Mouse (Mus musculus) stomach, postnatal 0 days (tissue): ENCODE measurements around the gene Plekha5. TPM values are rescaled to one million over a fixed set of nuclear protein-coding genes. Genes with fewer than 3 reads are reported as not detected.
"Not testable (repeated sequence)": the region's sequence is repeated elsewhere in the genome, so short reads cannot be mapped to it uniquely, and the experiment has no call there.

Source experiments
- ATAC-seq: fragments of 200-750 bp; cut with Nextera tagmentation; 2 replicates; pipeline ENCODE4 v1.8.0; 2017; ENCODE audit not compliant: low FRiP score, low TSS enrichment
- DNase-seq: peaks from one replicate; pipeline ENCODE4 v3.0.0-alpha.2; 2016; ENCODE audit warnings: low spot score
- H3K27ac ChIP-seq: fragments of 300-500 bp; sonication (generic); replicated peaks from 2 replicates; pipeline ENCODE4 v1.5.1; 2014; ENCODE audit warnings: mild to moderate bottlenecking, control low read depth
- H3K27me3 ChIP-seq: fragments of 300-500 bp; sonication (generic); 2 replicates; pipeline ENCODE4 v1.6.1; 2014; ENCODE audit warnings: low read length; ENCODE audit not compliant: control insufficient read depth, insufficient read depth
- H3K36me3 ChIP-seq: fragments of 300-500 bp; sonication (generic); 2 replicates; pipeline ENCODE4 v1.6.1; 2014; ENCODE audit warnings: low read length, mixed read lengths; ENCODE audit not compliant: control insufficient read depth, insufficient read depth
- H3K4me1 ChIP-seq: fragments of 300-500 bp; sonication (generic); replicated peaks from 2 replicates; pipeline ENCODE4 v1.6.1; 2014; ENCODE audit warnings: antibody characterized with exemption; ENCODE audit not compliant: control insufficient read depth, insufficient read depth
- H3K4me2 ChIP-seq: fragments of 300-500 bp; sonication (generic); replicated peaks from 2 replicates; pipeline ENCODE4 v1.6.1; 2014; ENCODE audit warnings: low read depth, mild to moderate bottlenecking, control low read depth, moderate library complexity
- H3K4me3 ChIP-seq: fragments of 300-500 bp; sonication (generic); 2 replicates; pipeline ENCODE4 v1.5.1; 2014; ENCODE audit warnings: low read depth, low read length, control low read depth
- H3K9ac ChIP-seq: fragments of 300-500 bp; sonication (generic); 2 replicates; pipeline ENCODE4 v1.6.1; 2014; ENCODE audit warnings: mild to moderate bottlenecking, low read length, control low read depth, mixed read lengths
- H3K9me3 ChIP-seq: fragments of 300-500 bp; sonication (generic); 2 replicates; pipeline ENCODE4 v1.6.1; 2016; ENCODE audit warnings: low read length; ENCODE audit not compliant: control insufficient read depth
- CTCF ChIP-seq: IDR thresholded peaks from 2 replicates; pipeline ENCODE4 v1.5.1; 2016; ENCODE audit warnings: antibody characterized with exemption, low read depth, mild to moderate bottlenecking, moderate library complexity
- EP300 ChIP-seq: optimal IDR thresholded peaks from 2 replicates; pipeline ENCODE3; 2016; ENCODE audit warnings: antibody characterized with exemption
- WGBS: fragments of 180-500 bp; shearing (Covaris S2); extraction: QIAGEN DNeasy Blood & Tissue Kit; methylation state at CpG from one replicate; pipeline ENCODE4 v1.1.7; 2014; 5-methylcytosine and 5-hydroxymethylcytosine counted together
- polyA plus RNA-seq: library from polyadenylated mRNA; unstranded; fragments of >200 nt; fragmentation: Nextera tagmentation; extraction: Ambion mirVana; gene quantifications from 2 replicates; pipeline ENCODE4 v1.2.1, GENCODE M21; 2015

The Plekha5 gene
- polyA plus RNA-seq, 1 experiment from 2014 or later = 23.1 TPM

GRCm38 (mm10) chr6:140528414-140528813 is 104.6 kb downstream of the Plekha5 start:
- Histone ChIP-seq H3K36me3 (peaks cover 14% of the 10 kb centered on the region; the same call in 1 of the 2 replicates), H3K9me3 (no peaks in the 10 kb centered on the region), H3K9ac (no peak overlapping the region), H3K27ac (no peak overlapping the region), H3K4me1 (no peaks in the 10 kb centered on the region), H3K27me3 (no peaks in the 10 kb centered on the region), H3K4me2 (no peak overlapping the region), H3K4me3 (no peak overlapping the region)
- TF ChIP-seq CTCF = no peak
- no peak for TF ChIP-seq EP300
- WGBS = 88% methylated on average over 6 of the region's 6 CpGs
- ATAC-seq (no peak), DNase-seq (no peak)

DNA sequence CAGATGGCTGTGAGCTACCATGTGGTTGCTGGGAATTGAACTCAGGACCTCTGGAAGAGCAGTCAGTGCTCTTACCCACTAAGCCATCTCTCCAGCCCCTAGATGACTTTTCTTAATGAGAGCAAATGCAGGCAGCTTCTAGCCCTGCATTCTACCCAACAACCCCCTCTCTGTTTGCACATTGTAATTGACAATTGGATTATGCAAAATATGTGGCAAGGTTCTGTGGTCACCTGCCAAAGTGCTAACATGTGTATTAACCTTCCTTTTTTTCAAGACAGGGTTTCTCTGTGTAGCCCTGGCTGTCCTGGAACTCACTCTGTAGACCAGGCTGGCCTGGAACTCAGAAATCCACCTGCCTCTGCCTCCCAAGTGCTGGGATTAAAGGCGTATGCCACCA is 109.0 kb downstream of the Plekha5 start:
- 95% methylated on average over 1 of the region's 1 CpGs for WGBS
- not testable (repeated sequence) for DNase-seq

GRCm38 (mm10) chr6:140533606-140534005 is 109.8 kb downstream of the Plekha5 start:
- H3K27me3 ChIP-seq = no peaks in the 10 kb centered on the region
- no peak overlapping the region for H3K27ac ChIP-seq
- no peak for DNase-seq
- TF ChIP-seq EP300 = no peak
- TF ChIP-seq CTCF = no peak
- no peak for ATAC-seq
- no peak overlapping the region for H3K4me3 ChIP-seq
- peaks cover 10% of the 10 kb centered on the region for H3K36me3 ChIP-seq
- no peaks in the 10 kb centered on the region for H3K4me1 ChIP-seq
- H3K9me3 ChIP-seq = no peaks in the 10 kb centered on the region
- 93% methylated on average over 5 of the region's 5 CpGs for WGBS
- H3K9ac ChIP-seq = no peak overlapping the region
- H3K4me2 ChIP-seq = no peak overlapping the region

More for the DNA sequence above, 109.0 kb downstream of the Plekha5 start:
- peaks cover 12% of the 10 kb centered on the region for H3K36me3 ChIP-seq
- ATAC-seq, H3K9ac ChIP-seq, H3K4me2 ChIP-seq, H3K27me3 ChIP-seq, H3K27ac ChIP-seq, H3K4me3 ChIP-seq, H3K9me3 ChIP-seq, H3K4me1 ChIP-seq: not testable (repeated sequence)

DNA sequence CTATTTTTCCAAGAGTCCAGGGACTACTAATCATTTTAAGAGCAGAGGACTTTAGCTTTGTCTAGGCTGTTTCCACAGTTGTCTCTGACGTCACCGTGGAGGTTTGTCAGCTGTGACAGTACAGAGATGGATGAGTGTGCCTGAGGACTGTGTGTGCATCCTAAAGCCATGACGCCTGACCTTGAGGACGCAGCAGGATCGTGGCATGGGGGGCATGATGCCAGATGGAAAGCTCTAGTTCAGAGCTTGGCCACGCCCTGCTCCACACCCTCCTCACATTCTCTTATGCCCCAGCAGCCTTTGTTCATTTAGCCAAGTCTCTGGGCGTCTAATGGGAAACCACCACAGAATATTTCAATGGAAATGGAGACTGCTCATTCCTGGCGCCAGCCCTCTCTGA is 111.7 kb downstream of the Plekha5 start:
- no peak for TF ChIP-seq EP300
- no peak for TF ChIP-seq CTCF
- H3K4me2 ChIP-seq = no peak overlapping the region
- no peaks in the 10 kb centered on the region for H3K27me3 ChIP-seq
- no peak overlapping the region for H3K4me3 ChIP-seq
- no peak overlapping the region for H3K9ac ChIP-seq
- H3K4me1 ChIP-seq = no peaks in the 10 kb centered on the region
- peaks cover 4% of the 10 kb centered on the region for H3K36me3 ChIP-seq
- H3K27ac ChIP-seq = no peak overlapping the region
- DNase-seq (no peak), ATAC-seq (peak; percentile 49)
- H3K9me3 ChIP-seq = no peaks in the 10 kb centered on the region
- WGBS = 58% methylated on average over 8 of the region's 8 CpGs

- Histone ChIP-seq H3K4me3 (no peak overlapping the region), H3K36me3 (peaks cover 6% of the 10 kb centered on the region; the same call in 1 of the 2 replicates), H3K4me2 (no peak overlapping the region), H3K27ac (no peak overlapping the region), H3K9ac (no peak overlapping the region), H3K4me1 (no peaks in the 10 kb centered on the region), H3K27me3 (no peaks in the 10 kb centered on the region), H3K9me3 (no peaks in the 10 kb centered on the region)
- no peak for ATAC-seq
- 91% methylated on average over 3 of the region's 3 CpGs for whole genome bisulfite sequencing
- DNase-seq = no peak
- TF ChIP-seq CTCF = no peak
- no peak for TF ChIP-seq EP300
These were observed 118.1 kb downstream of the Plekha5 start for GRCm38 (mm10) chr6:140541919-140542318.

DNA sequence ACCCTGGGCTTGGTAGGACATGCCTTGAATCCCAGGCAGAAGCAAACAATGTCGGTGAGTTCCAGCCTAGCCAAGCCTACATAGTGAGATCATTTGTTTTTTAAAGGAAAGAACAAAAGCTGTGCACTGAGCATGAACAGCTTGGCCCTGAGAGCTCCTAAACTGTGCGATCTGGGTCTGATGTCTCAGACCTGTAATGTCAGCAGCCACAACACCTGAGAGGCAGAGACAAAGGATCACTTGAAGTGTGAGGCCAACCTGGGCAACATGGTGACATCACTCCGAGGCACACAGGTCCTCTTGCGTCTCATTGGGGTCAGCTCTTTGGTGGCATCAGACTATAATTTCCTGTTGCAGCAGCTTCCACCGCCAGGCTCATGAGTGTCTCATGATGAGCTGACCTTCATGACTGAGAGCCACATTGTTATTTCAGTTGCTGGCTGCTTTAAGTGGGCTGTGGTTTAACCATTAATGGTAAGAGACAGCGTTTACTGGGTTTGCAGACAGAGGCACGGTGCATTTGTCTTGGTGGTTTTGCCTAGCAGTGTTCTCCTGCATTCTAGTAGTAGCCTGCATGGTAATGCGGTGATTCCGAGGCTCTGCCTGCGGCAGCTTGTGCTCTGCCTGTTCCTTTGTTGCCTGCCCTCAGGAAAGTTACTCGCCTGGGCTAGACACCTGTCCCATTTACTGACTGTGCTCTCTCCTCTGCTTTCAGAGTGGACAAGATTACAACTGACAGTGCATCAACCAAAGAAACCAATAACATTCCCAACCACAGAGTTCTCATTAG is 119.3 kb downstream of the Plekha5 start:
- TF ChIP-seq EP300 (no peak), CTCF (no peak)
- ATAC-seq = no peak

More for the DNA sequence above, 119.3 kb downstream of the Plekha5 start:
- Histone ChIP-seq H3K4me3 (no peak overlapping the region), H3K4me2 (no peak overlapping the region), H3K36me3 (peaks cover 6% of the 10 kb centered on the region; the same call in 1 of the 2 replicates), H3K4me1 (no peaks in the 10 kb centered on the region), H3K27ac (no peak overlapping the region), H3K27me3 (no peaks in the 10 kb centered on the region), H3K9ac (no peak overlapping the region), H3K9me3 (no peaks in the 10 kb centered on the region)
- 79% methylated on average over 11 of the region's 11 CpGs for WGBS
- DNase-seq = no peak
